Mouse (Mus musculus) left cerebral cortex, postnatal 10 days (tissue): ENCODE data around the gene Lmcd1. TPM values are rescaled to one million over a fixed set of nuclear protein-coding genes. Genes with fewer than 3 reads are reported as not detected.
"Not testable (repeated sequence)": the region's sequence is repeated elsewhere in the genome, so short reads cannot be mapped to it uniquely, and the experiment has no call there.

Experiments used
- DNase-seq, 2 experiments: peaks; one replicate each; pipeline ENCODE4 v3.0.0; 2021 to 2022; ENCODE audit warnings: low spot score in 2 of 2, mixed read lengths in 1 of 2; ENCODE audit errors: extremely low spot score in 1 of 2
- intact Hi-C: fragments of 180-260 bp; cut with DNase I; formaldehyde crosslinking; loops from one replicate; pipeline ENCODE4 v1.15.1; 2025
- total RNA-seq, 2 experiments: library from RNA; stranded (reverse); gene quantifications; 2 replicates each; pipeline ENCODE4 v1.2.3; 2021

Gene Lmcd1
- total RNA-seq, result 10 to 100 TPM; 15.3 to 15.6 TPM

DNA sequence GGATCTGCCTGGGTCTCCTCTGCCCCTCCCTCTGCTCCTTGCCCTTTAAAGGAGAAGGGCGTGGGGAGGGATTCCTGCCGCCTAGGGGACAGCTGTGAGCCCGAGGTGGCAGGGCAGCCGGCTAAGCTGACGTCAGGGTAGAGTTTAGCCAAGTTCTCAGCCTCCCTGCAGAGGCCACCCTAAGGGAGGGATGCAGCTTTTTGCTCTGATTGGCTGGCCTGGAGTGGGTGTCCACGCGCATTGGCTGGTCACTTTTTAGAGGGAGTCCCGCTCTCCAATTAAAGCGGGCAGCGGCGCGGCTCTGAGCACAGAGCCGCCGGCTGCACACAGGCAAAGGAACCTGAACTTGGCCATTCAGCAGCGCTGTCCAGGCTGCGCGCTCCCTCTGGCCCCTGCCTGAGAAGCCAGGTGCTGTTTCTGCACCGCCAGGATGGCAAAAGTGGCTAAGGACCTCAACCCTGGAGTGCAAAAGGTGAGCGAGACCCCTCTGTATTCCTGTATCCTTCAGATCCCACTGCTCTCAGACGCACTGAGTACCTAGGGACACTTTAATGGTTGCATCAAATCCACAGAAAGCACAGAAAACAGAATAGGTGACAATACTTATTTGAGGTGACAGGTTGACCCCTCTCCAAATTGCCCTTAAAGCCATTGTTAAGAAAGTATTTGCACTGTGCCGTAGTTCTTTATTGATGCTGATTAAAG lies at the start of gene Lmcd1:
Gene Lmcd1 (plus strand): TSS at position 258 of the 705 bp plus-strand sequence.
- intact Hi-C loops, result loop anchor here (10.0 kb wide), 1 partner anchor 59 kb away; no protein-coding TSS in a partner anchor

DNA sequence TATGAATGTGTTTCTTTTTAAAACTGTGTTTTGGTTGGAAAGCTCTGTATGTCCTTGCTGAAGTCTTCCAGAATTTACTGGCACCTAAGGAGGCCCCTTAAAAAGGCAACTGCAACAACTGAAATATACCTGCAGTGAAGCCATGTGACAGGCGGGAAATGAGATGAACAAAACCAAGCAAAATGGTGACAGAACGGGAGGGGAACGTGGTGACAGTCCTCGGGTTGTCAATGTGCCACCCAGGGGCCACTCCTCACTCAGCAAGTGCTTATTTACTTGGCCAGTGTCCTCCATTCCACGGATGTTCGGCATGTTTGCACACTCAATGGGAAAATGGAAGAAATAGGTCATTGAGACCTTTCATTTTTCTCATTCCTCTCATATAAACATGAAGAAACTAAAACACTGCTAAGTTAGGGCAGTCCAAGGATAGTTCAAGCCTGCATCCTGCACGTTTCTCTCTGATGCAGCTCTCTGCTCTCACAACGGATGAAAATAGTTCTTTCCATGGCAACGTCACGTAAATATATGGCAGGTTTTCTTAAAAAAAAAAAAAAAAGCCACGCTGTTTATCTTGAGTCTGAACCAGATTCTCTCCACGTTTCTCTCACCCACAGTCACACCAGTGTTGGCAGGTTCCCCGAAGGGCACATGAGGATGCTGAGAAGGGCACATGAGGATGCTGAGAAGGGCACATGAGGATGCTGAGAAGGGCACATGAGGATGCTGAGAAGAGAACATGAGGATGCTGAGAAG lies 49.5 kb upstream of the Lmcd1 start:
- intact Hi-C loops, result no loop called here
- DNase-seq, result peak; percentile 53

More for the DNA sequence above, at the start of gene Lmcd1:
- DNase-seq, result peak; percentile 70 to 87

DNA sequence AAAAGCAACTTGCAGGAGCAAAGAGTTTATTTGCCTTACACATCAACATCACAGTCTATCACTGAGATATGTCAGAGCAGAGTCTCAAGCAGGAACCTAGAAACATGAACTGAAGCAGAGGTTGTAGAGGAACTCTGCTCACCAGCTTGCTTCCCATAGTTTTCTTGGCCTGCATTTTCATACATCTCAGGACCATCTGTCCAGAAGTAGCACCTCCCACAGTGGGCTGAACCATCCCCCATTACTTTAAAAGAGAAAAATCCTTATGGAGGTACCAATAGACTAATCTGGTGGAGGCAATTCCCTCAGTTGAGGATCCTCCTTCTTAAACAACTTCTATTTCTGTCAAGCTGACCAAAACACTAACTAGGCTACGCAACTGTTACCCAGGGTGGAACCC lies 36.8 kb upstream of the Lmcd1 start:
- no peak for DNase-seq
- intact Hi-C loops, result no loop called here

DNA sequence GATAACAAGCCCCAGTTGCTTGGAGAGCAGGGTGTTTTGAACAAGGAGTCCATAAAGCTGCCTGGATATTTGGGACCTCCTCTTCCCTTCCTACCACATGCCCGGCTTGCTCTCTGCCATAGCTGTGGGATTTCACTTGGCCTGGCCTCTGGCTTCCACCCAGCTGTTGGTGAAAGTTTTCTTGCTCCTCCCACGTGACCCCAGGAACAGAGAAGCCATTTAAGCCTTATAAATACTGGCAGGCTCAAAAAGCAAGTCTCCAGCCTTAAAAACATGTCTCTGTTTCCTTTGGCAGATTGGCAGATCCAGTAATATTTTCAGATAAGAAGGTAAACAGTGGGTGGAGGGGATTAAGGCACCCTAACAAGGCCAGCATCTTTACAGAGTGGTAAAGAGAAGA lies 31.3 kb upstream of the Lmcd1 start:
- intact Hi-C loops, result no loop called here
- peak in 1 of 2 experiments; percentile 38 for DNase-seq

DNA sequence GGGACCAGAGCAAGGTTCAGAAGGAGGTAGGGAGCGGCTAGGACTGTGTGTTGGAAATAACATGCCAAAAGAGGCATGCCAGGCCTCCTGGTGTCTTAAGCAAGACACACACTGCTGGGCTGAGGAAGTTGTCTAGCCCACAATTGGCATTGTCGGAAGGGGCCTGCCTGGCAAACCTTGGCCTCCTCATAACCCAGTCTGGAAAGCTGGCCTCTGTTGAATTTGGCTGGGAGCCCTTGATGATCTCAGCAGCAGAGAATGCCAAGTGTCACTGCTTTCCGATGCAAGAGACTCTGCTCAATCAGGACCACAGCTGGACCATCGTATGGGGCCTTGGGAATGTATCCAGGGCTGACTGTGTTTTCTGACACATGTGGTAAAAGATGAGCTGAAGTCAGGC lies 27.9 kb upstream of the Lmcd1 start:
- peak in 1 of 2 experiments; percentile 69 for DNase-seq
- intact Hi-C loops, result no loop called here

DNA sequence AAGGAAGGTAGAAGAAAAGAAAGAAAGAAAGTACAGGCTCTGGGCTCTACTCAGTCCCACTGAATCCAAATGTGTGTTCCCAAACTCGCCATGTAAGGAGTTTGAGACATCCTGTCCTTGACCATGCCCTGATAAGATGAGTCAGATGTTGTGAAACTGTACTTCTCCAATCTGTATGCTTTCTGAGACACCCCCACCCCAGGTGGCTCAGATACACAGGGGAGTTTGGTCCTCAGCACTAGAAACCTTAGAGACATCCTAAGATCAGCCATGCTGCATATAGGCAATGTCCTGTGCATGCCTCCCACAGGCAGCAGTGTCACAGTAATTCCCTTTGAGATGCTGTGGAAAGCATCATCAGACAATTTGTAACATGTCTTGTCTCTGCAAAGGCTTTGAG lies 26.9 kb upstream of the Lmcd1 start:
- intact Hi-C loops, result no loop called here
- DNase-seq, result no peak

DNA sequence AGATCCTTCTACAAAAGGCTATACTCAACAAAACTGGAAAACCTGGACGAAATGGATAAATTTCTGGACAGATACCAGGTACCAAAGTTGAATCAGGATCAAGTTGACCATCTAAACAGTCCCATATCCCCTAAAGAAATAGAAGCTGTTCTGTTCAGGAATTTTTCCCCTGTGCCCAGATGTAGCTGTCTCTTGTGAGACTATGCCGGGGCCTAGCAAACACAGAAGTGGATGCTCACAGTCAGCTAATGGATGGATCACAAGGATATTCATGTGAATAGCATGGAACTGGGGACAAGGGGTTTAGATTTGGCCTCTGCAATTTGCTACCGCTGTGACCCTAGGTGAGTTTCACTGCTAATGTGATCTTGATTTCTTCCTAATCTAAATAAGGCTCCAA lies 19.6 kb upstream of the Lmcd1 start:
- intact Hi-C loops, DNase-seq: not testable (repeated sequence)

DNA sequence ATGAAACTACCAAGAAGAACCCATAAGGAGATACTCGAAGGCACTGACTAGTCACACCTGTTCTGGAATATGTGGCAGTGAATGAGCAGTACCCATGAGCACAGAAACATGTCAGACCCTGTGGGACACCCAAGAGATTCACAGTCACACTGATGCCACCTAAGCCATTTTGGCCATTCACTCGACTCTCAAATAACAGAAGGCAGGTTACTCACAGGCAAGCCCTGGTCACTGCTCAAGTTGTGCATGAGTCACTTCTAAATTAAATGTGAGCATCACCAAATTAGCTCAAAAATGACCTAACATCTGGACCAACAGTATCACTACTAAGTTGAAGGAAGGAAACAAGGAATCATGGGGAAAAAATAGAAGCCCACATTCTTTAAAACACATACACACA lies 18.6 kb upstream of the Lmcd1 start:
- DNase-seq, result no peak
- intact Hi-C loops, result no loop called here

DNA sequence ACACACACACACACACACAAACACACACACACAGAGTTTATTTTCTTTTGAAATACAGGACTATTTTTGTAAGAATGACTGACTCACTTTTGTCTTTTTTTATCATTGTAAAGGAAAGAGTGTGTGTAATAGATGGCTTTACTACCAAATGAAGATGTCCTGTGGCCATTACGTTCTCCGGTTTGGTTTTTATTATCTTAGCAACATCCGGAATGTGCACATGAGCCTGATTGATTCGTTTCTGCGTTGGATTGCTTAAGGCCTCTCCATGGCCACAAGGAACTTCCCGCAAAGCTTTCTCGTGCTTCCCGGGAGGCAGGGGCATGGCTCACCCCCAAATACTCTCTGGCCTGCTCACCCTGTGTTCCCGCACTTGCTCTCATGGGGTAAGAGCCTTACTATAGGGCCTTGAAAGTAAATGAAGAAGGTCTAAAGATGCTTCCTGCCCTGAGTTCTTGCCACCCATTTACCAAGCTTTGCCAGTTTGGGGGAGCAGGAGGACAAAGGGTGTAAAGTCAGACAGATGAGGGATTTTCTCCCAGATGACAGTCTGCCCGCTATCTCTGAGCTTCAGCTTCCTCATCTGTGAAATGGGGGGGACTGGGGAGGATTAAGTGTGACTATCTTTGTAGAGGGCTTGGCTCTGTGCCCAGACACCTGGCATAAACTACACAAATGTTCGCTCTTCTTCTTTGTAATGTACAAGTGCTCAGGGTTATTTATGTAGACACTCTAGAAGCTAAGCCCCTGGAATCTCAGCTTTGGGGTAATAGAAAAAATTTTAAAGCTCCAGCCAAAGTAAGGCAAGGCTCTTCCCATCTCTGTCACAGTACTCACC lies 18.0 kb upstream of the Lmcd1 start:
- intact Hi-C loops, result no loop called here
- DNase-seq, result peak in 1 of 2 experiments; percentile 28

DNA sequence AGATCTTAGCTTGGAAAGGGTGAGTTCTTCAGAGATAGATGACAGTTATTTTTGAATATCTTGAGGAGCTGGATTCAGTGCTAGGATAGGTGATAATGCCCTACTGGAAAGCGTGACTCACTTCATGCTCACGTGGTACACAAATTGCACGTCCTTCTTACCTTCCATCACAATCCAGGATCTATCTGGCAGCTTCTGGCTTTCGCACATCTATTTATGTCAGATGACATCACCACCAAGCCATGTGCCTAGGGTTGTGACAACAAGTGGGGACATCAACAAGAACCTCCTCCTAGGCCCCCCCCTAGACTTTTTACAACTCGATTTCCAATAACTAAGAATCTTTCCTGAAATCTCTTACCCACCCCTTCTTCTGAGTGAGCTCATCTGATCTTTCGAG lies 17.0 kb upstream of the Lmcd1 start:
- intact Hi-C loops, result no loop called here
- DNase-seq, result no peak

DNA sequence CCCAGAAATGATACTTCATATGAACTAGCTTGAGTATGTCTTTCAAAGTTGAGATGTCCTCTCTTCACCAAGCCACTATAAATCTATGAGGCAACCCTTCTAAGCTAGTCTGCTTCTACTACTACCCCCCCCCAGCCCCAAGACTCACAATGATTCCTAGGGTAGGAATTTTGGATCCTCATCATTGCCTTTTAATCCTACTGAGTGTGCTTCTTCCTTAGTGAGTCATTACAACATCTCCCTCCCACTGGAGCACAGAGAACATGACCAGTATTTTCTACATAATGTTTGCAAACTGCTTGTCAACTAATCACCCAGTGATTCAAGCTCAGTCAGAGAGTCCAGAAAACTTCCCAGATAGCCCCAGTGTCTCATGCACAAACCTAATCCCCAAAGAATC lies 12.5 kb upstream of the Lmcd1 start:
- intact Hi-C loops, result no loop called here
- no peak for DNase-seq

DNA sequence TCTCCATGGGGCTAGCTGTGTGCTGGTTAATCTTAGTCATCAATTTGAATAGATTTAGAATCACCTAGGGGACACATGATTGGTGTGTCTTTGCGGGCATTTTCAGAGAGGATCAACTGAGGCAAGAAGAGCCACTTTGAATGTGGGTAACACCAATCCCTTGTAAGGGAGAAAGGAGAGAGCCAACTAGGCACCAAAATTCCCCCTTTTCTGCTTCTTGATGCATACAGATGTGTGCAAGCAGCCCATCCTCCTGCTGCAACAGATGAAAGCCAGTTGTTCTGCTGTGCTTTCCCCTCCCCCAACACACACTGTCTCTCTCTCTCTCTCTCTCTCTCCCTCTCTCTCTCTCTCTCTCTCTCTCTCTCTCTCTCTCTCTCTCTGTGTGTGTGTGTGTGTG lies 9.2 kb upstream of the Lmcd1 start:
- intact Hi-C loops, result no loop called here
- no peak for DNase-seq

DNA sequence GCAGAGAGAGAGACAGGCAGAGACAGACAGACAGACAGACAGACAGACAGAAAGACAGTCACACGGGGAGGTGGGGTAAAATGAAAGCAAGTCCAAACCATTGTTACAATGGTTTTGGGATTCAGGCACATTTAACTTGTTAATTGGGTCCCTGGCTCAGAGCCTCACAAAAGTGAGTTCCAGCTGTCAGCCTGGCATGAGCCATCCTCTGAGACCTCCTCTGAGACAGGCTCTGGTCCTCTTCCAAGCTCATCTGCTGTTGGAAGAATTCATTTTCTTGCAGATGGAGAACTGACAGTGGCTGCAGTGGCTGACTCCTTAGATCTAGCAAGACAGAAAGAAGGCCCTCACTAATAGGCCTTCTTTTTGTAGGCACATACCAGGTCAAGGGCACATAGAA lies 6.9 kb upstream of the Lmcd1 start:
- intact Hi-C loops, result no loop called here
- peak; percentile 48 to 57 for DNase-seq

DNA sequence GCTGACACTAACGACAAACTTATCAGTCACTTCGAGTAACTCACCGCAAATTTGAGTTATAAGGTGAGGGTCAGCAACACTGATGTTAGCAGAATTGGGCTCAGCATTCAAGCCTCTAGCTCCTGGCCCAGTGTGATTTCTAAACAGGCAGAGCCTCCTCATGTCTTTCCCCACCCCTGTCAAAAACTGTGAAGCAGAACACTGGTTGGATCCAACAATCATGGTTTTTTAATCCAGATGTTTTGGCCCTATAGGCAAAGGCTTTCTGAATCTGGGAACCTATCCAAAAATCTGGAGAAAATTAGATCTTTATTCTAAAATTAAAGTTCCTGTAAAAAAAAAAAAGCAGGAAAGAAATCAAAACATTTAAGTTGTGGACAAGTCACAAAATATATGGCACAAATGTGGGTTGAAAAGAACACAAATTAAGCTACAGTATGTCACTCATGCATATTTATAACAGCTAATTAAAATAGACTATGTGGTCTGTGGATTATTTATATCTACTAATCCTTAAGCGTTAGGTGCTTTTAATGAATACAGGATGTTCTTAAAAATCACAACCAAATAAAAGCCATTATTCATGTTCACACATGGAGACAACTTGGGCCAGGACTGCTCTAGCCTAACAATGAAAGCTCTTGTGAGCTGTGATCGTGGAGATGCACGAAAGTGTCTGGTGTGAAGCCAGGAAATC lies 5.7 kb upstream of the Lmcd1 start:
- intact Hi-C loops, result no loop called here
- DNase-seq, result no peak

DNA sequence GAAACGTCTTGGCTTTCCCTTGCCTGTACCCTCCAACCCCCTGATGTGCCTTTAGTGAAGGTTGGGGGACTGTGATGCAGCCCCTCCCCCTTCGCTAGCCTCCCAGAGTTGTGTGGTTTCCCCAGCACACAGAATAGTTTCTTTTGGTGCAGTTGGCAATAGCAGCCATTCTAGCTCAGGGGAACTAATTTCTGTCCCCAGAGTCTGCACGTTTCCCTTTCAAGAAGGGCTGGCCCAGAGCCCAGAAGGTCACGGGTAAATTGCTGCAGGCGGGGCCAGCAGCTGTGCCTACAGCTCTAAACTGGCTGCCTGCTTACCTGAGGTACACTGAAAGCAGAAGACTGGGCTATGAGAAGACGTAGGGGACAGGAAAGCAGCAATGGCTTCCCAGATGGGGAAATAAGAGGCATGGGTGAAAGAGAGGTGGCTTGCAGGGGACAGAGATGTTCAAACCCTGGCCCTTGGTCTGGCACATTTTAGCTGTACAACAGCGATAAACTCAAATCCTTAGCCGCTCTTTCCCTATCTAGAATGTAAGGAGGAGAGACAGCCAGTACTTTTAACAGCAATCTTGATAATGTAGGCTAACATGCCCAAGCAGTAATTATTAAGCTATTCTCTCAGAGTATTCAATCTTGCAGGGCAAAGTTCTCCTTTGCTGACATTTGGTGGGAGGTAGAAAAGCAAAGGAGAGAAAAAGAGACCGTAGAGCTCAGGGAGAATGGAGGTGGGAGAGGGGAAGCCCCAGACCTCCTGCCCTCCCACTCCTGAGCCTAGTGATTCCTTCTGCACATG lies 900 bp downstream of the Lmcd1 start:
- DNase-seq, result peak; percentile 44 to 86
- intact Hi-C loops, result loop anchor here (10.0 kb wide), 1 partner anchor 60 kb away; no protein-coding TSS in a partner anchor

DNA sequence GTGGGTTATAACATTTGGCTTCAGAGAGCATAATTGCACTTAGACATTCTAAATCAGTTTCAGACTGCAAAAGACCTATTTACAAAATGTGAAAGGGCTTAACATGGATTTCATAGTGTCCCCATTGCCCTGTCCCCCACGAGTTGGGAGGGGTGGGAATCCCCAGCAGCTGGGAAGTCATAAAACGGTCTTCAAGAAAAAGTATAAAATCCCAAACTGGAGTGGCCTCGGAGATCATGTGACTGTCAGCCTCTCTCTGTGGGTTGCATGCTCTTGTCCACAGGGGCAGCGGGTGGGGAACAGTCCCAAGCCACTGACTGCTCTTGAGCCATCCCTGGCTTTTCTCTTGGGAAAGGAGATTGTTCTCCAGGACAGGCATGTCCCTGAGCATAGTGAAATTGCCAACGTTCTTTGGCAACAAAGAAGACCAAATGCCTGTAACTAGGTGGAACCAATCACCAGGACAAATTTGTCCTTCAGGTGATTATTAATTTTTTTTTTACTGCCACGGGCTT lies 2.2 kb downstream of the Lmcd1 start:
- intact Hi-C loops, result loop anchor here (10.0 kb wide), 1 partner anchor 61 kb away; no protein-coding TSS in a partner anchor
- DNase-seq, result no peak

DNA sequence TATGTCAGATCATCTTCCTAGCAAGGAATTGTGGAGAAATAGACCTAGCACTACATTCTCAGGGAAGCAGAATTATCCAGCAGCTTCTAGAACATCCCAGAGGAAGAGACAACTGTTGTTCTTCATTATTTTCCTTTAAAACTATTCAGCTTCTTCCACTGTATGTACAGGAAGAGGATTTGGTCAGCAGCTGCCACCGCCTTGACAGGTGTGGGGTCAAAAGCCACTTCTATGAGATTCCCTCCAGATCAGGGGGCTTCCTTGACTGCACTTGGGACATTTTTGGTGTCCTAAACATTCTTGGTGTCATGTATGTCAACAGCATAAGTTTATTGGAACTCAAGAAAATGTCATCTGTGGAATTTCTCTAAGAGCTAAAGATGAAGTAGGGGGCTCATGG lies 5.2 kb downstream of the Lmcd1 start:
- DNase-seq, result no peak
- intact Hi-C loops, result loop anchor here (10.0 kb wide), 1 partner anchor 64 kb away; no protein-coding TSS in a partner anchor

DNA sequence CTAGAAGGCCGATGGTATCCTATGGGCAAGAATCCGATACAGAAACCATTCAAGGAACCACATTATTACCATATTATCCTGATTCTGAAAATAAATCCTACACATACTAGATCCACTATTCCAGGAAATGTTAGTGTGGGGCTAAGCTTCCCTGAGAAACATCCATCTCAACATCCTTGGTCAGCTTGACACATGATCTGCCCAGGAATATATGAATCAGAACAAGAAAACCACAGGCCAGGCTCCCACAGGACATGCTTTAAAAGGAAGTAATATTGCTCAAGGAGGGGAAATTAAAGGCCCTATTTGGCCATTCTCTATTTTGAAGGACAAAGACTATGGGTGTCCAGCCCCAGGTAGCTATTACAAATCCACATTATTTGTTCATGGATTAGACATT lies 6.6 kb downstream of the Lmcd1 start:
- DNase-seq, result no peak
- intact Hi-C loops, result no loop called here
